Mouse (Mus musculus): ENCODE data around the gene Scamp2. TPM values are rescaled to one million over a fixed set of nuclear protein-coding genes. Genes with fewer than 3 reads are reported as not detected.

Scamp2 gene
- polyA plus RNA-seq, 1 experiment from 2014 or later = 49.9 TPM

- WGBS = 91% methylated on average over 11 of the region's 11 CpGs
- no peak for ATAC-seq (replicated peaks; ENCODE audit: insufficient number of reproducible peaks, low FRiP score, low TSS enrichment, low read depth)
- H3K36me3 ChIP-seq (replicated peaks; ENCODE audit: control insufficient read depth, insufficient read depth, low read depth, low read length) = peaks cover 3% of the 10 kb centered on the region
Observed at GRCm38 (mm10) chr9:57627892-57628291, 67.1 kb downstream of the Scamp2 start.

GRCm38 (mm10) chr9:57628717-57629116 lies 68.0 kb downstream of the Scamp2 start:
- H3K36me3 ChIP-seq (replicated peaks; ENCODE audit: control insufficient read depth, insufficient read depth, low read depth, low read length) = peaks cover 3% of the 10 kb centered on the region
- no peak for ATAC-seq (replicated peaks; ENCODE audit: insufficient number of reproducible peaks, low FRiP score, low TSS enrichment, low read depth)
- no peaks in the 10 kb centered on the region for H3K4me1 ChIP-seq (ENCODE audit: control insufficient read depth, insufficient read depth, low read length)

More at GRCm38 (mm10) chr9:57627892-57628291, 67.1 kb downstream of the Scamp2 start:
- H3K4me2 ChIP-seq (ENCODE audit: low read depth, low read length) = no peak overlapping the region
- H3K9me3 ChIP-seq (replicated peaks; ENCODE audit: control insufficient read depth, low read length) = no peaks in the 10 kb centered on the region
- no peak overlapping the region for H3K9ac ChIP-seq (replicated peaks; ENCODE audit: low read length)
- no peak overlapping the region for H3K4me3 ChIP-seq (ENCODE audit: low read depth, low read length)
- H3K27me3 ChIP-seq (ENCODE audit: control insufficient read depth, insufficient read depth, low read length) = no peaks in the 10 kb centered on the region
- DNase-seq (ENCODE audit: low spot score) = no peak
- no peaks in the 10 kb centered on the region for H3K4me1 ChIP-seq (ENCODE audit: control insufficient read depth, insufficient read depth, low read length)
- H3K27ac ChIP-seq (replicated peaks; ENCODE audit: low read depth, low read length) = no peak overlapping the region

GRCm38 (mm10) chr9:57629118-57629874 lies 68.6 kb downstream of the Scamp2 start:
- no peak overlapping the region for H3K9ac ChIP-seq (replicated peaks; ENCODE audit: low read length)
- ATAC-seq (replicated peaks; ENCODE audit: insufficient number of reproducible peaks, low FRiP score, low TSS enrichment, low read depth) (peak; percentile 57; the same call in 1 of the 2 replicates), DNase-seq (ENCODE audit: low spot score) (peak; percentile 77)
- H3K27ac ChIP-seq (replicated peaks; ENCODE audit: low read depth, low read length) = no peak overlapping the region
- peaks cover 3% of the 10 kb centered on the region for H3K36me3 ChIP-seq (replicated peaks; ENCODE audit: control insufficient read depth, insufficient read depth, low read depth, low read length)
- H3K4me2 ChIP-seq (ENCODE audit: low read depth, low read length) = no peak overlapping the region
- H3K4me1 ChIP-seq (ENCODE audit: control insufficient read depth, insufficient read depth, low read length) = no peaks in the 10 kb centered on the region
- H3K27me3 ChIP-seq (ENCODE audit: control insufficient read depth, insufficient read depth, low read length) = no peaks in the 10 kb centered on the region
- no peaks in the 10 kb centered on the region for H3K9me3 ChIP-seq (replicated peaks; ENCODE audit: control insufficient read depth, low read length)
- no peak overlapping the region for H3K4me3 ChIP-seq (ENCODE audit: low read depth, low read length)
- WGBS = 68% methylated on average over 14 of the region's 14 CpGs

More at GRCm38 (mm10) chr9:57628717-57629116, 68.0 kb downstream of the Scamp2 start:
- H3K27me3 ChIP-seq (ENCODE audit: control insufficient read depth, insufficient read depth, low read length) = no peaks in the 10 kb centered on the region
- no peak overlapping the region for H3K4me3 ChIP-seq (ENCODE audit: low read depth, low read length)
- WGBS = 89% methylated on average over 12 of the region's 12 CpGs
- H3K9me3 ChIP-seq (replicated peaks; ENCODE audit: control insufficient read depth, low read length) = no peaks in the 10 kb centered on the region
- H3K27ac ChIP-seq (replicated peaks; ENCODE audit: low read depth, low read length) = no peak overlapping the region
- no peak for DNase-seq (ENCODE audit: low spot score)
- H3K9ac ChIP-seq (replicated peaks; ENCODE audit: low read length) = no peak overlapping the region
- H3K4me2 ChIP-seq (ENCODE audit: low read depth, low read length) = no peak overlapping the region

- 49% methylated on average over 4 of the region's 4 CpGs for WGBS
- Histone ChIP-seq H3K27me3 (ENCODE audit: control insufficient read depth, insufficient read depth, low read length) (no peaks in the 10 kb centered on the region), H3K4me2 (ENCODE audit: low read depth, low read length) (no peak overlapping the region), H3K9ac (replicated peaks; ENCODE audit: low read length) (no peak overlapping the region), H3K9me3 (replicated peaks; ENCODE audit: control insufficient read depth, low read length) (no peaks in the 10 kb centered on the region), H3K4me1 (ENCODE audit: control insufficient read depth, insufficient read depth, low read length) (peaks cover 12% of the 10 kb centered on the region), H3K36me3 (replicated peaks; ENCODE audit: control insufficient read depth, insufficient read depth, low read depth, low read length) (no peaks in the 10 kb centered on the region; the same call in none of the 2 replicates), H3K4me3 (ENCODE audit: low read depth, low read length) (no peak overlapping the region), H3K27ac (replicated peaks; ENCODE audit: low read depth, low read length) (no peak overlapping the region)
- DNase-seq (ENCODE audit: low spot score) = no peak
- no peak for ATAC-seq (replicated peaks; ENCODE audit: insufficient number of reproducible peaks, low FRiP score, low TSS enrichment, low read depth)
Observed at GRCm38 (mm10) chr9:57633481-57634024, 72.8 kb downstream of the Scamp2 start.

DNA sequence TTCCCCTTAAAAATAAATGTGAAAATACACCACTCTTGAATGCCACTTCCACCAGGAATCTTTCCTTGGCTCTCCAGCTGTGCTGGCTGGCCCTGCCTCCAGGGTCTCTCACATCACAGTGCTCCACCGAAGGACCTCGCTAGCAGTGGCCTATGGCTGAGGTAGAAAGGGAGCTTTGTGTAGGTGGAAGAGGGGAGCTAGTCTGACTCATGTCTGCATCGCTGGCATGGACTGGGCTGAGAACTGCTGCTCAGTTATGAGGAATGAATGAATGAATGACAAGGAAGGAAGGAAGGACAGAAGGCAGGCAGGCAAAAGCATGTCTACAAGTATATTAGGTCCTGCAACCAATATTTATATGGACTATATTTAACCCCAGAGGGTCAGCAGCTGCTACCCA lies 76.5 kb downstream of the Scamp2 start:
- Histone ChIP-seq H3K27me3 (ENCODE audit: control insufficient read depth, insufficient read depth, low read length) (no peaks in the 10 kb centered on the region), H3K4me2 (ENCODE audit: low read depth, low read length) (no peak overlapping the region), H3K4me3 (ENCODE audit: low read depth, low read length) (no peak overlapping the region), H3K36me3 (replicated peaks; ENCODE audit: control insufficient read depth, insufficient read depth, low read depth, low read length) (no peaks in the 10 kb centered on the region; the same call in none of the 2 replicates), H3K9me3 (replicated peaks; ENCODE audit: control insufficient read depth, low read length) (no peaks in the 10 kb centered on the region), H3K9ac (replicated peaks; ENCODE audit: low read length) (no peak overlapping the region), H3K4me1 (ENCODE audit: control insufficient read depth, insufficient read depth, low read length) (peaks cover 37% of the 10 kb centered on the region), H3K27ac (replicated peaks; ENCODE audit: low read depth, low read length) (0 out of 2 replicates have a peak overlapping the region, but pooled peaks have one; percentile 28)
- 39% methylated on average over 3 of the region's 3 CpGs for WGBS
- DNase-seq (ENCODE audit: low spot score) (no peak), ATAC-seq (replicated peaks; ENCODE audit: insufficient number of reproducible peaks, low FRiP score, low TSS enrichment, low read depth) (no peak)

DNA sequence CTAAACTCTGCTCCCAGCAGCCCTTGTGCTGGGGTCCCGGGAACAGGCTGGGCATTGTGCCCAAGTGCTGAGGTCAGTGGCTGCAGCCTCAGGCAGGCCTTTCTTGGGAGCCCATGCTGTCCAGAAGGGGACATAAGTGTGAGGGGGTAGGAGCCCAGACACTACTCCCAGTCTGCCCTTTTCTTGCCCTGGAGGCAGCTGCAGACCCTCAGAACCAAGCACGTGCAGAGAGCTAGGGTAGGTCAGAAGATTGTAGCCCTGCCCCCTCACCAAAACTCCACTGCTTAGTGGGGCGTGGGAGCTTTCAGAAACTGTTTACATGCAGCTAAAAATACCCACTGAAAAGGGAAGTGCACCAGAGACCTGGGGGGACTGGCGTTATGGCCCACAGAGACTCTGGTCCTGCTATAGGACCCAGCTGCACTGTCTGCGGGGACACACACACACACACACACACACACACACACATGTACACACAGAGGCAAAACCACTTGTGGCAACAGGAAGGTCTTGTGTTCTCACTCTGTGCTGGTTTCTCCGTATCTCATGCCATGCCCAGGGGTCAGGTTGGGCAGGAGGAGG lies 77.1 kb downstream of the Scamp2 start:
- H3K36me3 ChIP-seq (replicated peaks; ENCODE audit: control insufficient read depth, insufficient read depth, low read depth, low read length) = no peaks in the 10 kb centered on the region; the same call in none of the 2 replicates
- H3K4me2 ChIP-seq (ENCODE audit: low read depth, low read length) = no peak overlapping the region
- no peak overlapping the region for H3K9ac ChIP-seq (replicated peaks; ENCODE audit: low read length)

More for the DNA sequence above, 77.1 kb downstream of the Scamp2 start:
- no peak for DNase-seq (ENCODE audit: low spot score)
- Histone ChIP-seq H3K27ac (replicated peaks; ENCODE audit: low read depth, low read length) (0 out of 2 replicates have a peak overlapping the region, but pooled peaks have one; percentile 28), H3K4me3 (ENCODE audit: low read depth, low read length) (no peak overlapping the region), H3K27me3 (ENCODE audit: control insufficient read depth, insufficient read depth, low read length) (no peaks in the 10 kb centered on the region), H3K4me1 (ENCODE audit: control insufficient read depth, insufficient read depth, low read length) (peaks cover 39% of the 10 kb centered on the region), H3K9me3 (replicated peaks; ENCODE audit: control insufficient read depth, low read length) (no peaks in the 10 kb centered on the region)
- 29% methylated on average over 6 of the region's 6 CpGs for WGBS
- ATAC-seq (replicated peaks; ENCODE audit: insufficient number of reproducible peaks, low FRiP score, low TSS enrichment, low read depth) = no peak
